Mouse (Mus musculus): Measurements from ENCODE around the gene D6Ertd527e.
A peak's percentile ranks its signal among the peaks of the same experiment; 100 is the strongest.

D6Ertd527e gene

GRCm38 (mm10) chr6:87151427-87151826 is 46.9 kb downstream of the D6Ertd527e start:
- no peak for DNase-seq (ENCODE audit: low spot score in 2 of 2)

DNA sequence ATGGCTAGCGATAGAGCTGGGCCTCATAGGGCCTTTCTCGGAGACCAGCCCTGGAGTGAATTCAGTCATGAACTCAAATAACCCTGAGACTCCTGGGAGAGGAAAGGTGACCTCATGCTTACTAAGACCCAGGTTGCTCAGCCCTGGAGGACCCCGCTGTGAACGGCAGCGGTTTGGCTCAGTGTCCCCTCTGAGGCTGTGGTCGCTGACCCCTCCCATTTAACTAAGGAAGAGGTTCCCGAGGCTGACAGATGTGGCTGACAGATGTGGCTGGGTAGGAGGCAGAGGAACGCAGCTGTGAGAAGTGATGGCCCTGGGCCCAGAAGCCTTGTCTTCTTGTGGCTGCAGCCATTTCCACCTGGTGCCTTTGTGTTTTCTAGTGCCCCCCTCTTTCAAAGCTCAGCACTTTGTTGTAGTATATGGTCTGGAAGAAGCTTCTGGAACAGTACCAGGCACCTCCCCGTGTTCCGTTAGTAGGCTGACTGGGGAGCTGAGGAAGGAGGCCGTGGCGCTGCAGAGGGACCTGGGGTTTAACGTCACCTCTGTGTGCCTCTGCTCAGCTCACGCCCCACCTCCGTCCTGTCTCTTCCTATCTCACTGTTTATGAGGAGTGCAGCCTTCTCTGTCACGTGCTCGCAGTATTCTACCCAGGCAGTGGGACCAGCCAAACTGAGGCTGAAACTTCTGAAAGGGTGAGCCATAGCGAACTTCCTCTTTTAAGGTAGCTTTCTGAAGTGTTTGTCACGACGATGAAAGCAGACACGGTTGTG is 48.1 kb downstream of the D6Ertd527e start:
- DNase-seq (ENCODE audit: low spot score in 2 of 2): peak; percentile 52 to 79

DNA sequence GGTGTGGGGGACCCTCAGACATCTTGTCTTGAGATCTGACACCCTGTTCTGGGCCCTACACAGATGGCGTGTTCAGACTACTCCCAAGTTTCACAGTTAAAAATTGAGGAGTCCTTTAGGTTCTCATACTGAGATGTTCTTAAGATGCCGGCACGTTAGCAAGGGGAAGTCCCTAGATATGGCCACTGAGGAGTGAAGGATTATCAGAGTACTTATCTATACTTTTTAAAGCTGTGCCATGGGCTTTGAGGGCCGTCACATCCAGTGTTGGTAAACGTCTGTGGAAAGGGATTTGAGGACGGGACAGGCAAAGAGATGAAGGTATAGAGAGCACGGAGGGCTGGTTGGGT is 48.7 kb downstream of the D6Ertd527e start:
- no peak for DNase-seq (ENCODE audit: low spot score in 2 of 2)

DNA sequence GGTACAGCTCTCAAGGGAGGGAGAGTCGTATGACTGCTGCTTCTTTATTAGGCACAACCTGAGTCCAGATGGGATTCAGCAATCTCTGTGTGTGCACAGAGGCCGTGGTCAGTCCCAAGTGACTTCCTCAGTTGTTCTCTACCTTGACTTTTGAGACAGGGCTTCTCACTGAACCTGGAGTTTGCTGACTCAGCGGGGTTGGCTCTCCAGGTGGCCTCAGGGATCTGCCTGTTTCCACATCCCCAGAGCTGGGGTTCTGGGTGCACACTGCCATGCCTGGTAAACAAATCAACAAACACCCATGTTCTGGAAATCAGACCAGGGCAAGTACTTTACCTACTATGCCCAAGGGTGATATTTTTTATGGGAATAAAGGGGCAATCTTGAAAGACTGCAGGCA is 49.3 kb downstream of the D6Ertd527e start:
- no peak for DNase-seq (ENCODE audit: low spot score in 2 of 2)

DNA sequence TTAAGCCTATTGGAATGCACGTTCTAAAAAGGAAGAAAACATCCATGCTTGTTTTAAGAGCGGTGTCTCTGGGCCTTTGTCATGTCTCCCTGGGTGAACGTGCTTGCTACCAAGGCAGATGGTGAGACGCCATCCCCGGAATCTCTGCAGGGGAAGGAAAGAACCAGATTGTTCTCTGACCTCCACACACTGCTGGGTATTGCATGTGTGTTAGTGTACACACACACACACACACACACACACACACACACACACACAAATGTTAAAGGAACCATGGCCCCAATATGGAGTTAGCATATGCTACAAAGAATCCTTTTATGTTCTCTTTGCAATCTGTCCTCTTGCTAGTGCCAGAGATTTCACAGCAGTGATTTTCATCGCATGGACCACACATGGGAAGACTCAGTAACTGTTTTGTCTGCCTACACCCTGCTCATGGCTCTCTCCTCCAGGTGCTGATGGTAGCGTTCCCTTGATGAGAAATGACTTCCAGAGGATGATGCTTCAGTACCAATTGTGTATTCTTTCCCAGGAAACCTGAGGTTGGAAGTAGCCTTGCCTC is 53.6 kb downstream of the D6Ertd527e start:
- no peak for DNase-seq (ENCODE audit: low spot score in 2 of 2)

DNA sequence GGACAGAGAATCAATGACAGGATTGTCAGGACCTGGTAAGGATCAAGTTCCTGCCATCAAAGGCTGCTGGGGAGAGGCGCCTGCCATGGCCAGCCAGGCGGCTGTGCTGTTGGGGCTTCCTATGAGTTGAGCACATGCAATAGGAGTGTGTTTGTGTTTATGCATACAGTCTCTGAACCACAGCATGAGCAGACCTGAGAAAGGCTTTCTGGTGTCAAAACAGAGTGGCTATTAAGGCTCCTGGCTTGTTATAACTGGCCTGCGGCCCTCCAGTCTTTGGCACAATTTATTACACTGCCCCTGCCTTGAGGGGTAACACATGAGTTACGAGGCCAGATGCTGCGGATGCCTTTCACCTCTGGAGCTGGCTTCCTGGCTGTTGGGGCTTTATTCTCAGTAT is 55.6 kb downstream of the D6Ertd527e start:
- DNase-seq (ENCODE audit: low spot score in 2 of 2): no peak

- no peak for DNase-seq (ENCODE audit: low spot score in 2 of 2)
Observed at GRCm38 (mm10) chr6:87161391-87162263, 57.1 kb downstream of the D6Ertd527e start.
